Mouse (Mus musculus) bone marrow, adult 2 months (tissue): Measurements from ENCODE around the gene Stk10. TPM values are rescaled to one million over a fixed set of nuclear protein-coding genes. Genes with fewer than 3 reads are reported as not detected.

Experiments
- H3K27ac ChIP-seq: fragments of 200-500 bp; 2 replicates; pipeline ENCODE4 v1.5.1; 2012; ENCODE audit warnings: low read depth, mild to moderate bottlenecking, control low read depth, inconsistent platforms, low read length; ENCODE audit not compliant: control insufficient read depth, poor library complexity, insufficient read depth
- H3K4me1 ChIP-seq: fragments of 200-500 bp; 2 replicates; pipeline ENCODE4 v1.6.1; 2011; ENCODE audit warnings: low read length; ENCODE audit not compliant: control insufficient read depth, insufficient read depth
- H3K4me3 ChIP-seq: fragments of 200-500 bp; replicated peaks from 2 replicates; pipeline ENCODE3; 2011; ENCODE audit warnings: mild to moderate bottlenecking, low read depth, low read length, control low read depth; ENCODE audit not compliant: control insufficient read depth
- CTCF ChIP-seq: fragments of 200-500 bp; IDR thresholded peaks from 2 replicates; pipeline ENCODE4 v1.5.1; 2011; ENCODE audit warnings: low read length, control low read depth; ENCODE audit not compliant: control insufficient read depth, insufficient read depth
- POLR2A ChIP-seq: fragments of 200-500 bp; IDR thresholded peaks from 2 replicates; pipeline ENCODE4 v1.6.1; 2011; ENCODE audit warnings: low read depth, mild to moderate bottlenecking, control low read depth, low read length, borderline replicate concordance; ENCODE audit not compliant: control insufficient read depth
- WGBS: fragments of 180-500 bp; shearing (Covaris S2); methylation state at CpG from one replicate; pipeline ENCODE4 v1.1.7; 2018; 5-methylcytosine and 5-hydroxymethylcytosine counted together
- polyA plus RNA-seq: library from polyadenylated mRNA; stranded (reverse); fragments of >200 nt; gene quantifications from 2 replicates; pipeline ENCODE4 v1.2.4, GENCODE M21; 2011; ENCODE audit warnings: low replicate concordance; ENCODE audit not compliant: missing spikeins, insufficient read depth, insufficient read length

Gene Stk10
- polyA plus RNA-seq, 1 experiment: 23.9 TPM

GRCm38 (mm10) chr11:32629713-32630211, 96.7 kb downstream of the Stk10 start:
- peaks cover 2% of the 10 kb centered on the region for H3K4me1 ChIP-seq
- H3K4me3 ChIP-seq: no peak overlapping the region
- 48% methylated on average over 4 of the region's 4 CpGs for WGBS
- no peak for TF ChIP-seq CTCF
- TF ChIP-seq POLR2A: no peak
- no peak overlapping the region for H3K27ac ChIP-seq

GRCm38 (mm10) chr11:32632671-32633070, 99.6 kb downstream of the Stk10 start:
- H3K4me1 ChIP-seq: peaks cover 2% of the 10 kb centered on the region
- 94% methylated on average over 5 of the region's 5 CpGs for WGBS
- no peak overlapping the region for H3K27ac ChIP-seq
- TF ChIP-seq POLR2A: no peak
- TF ChIP-seq CTCF: no peak
- no peak overlapping the region for H3K4me3 ChIP-seq

- TF ChIP-seq POLR2A (no peak), CTCF (peak; percentile 44; the same call in 1 of the 2 replicates)
- 72% methylated on average over 3 of the region's 3 CpGs for WGBS
- no peaks in the 10 kb centered on the region; the same call in 1 of the 2 replicates for H3K4me1 ChIP-seq
Observed at GRCm38 (mm10) chr11:32633542-32633941, 100.4 kb downstream of the Stk10 start.

GRCm38 (mm10) chr11:32634143-32634542, 101.0 kb downstream of the Stk10 start:
- H3K4me1 ChIP-seq: no peaks in the 10 kb centered on the region; the same call in 1 of the 2 replicates
- WGBS: 63% methylated on average over 2 of the region's 2 CpGs
- no peak overlapping the region for H3K27ac ChIP-seq
- TF ChIP-seq POLR2A (no peak), CTCF (no peak)
- no peak overlapping the region for H3K4me3 ChIP-seq

More at GRCm38 (mm10) chr11:32633542-32633941, 100.4 kb downstream of the Stk10 start:
- Histone ChIP-seq H3K4me3 (no peak overlapping the region), H3K27ac (no peak overlapping the region)

- H3K4me3 ChIP-seq: no peak overlapping the region
- TF ChIP-seq CTCF (no peak), POLR2A (no peak)
- no peaks in the 10 kb centered on the region; the same call in 1 of the 2 replicates for H3K4me1 ChIP-seq
- WGBS: 54% methylated on average over 2 of the region's 2 CpGs
- H3K27ac ChIP-seq: no peak overlapping the region
Observed at GRCm38 (mm10) chr11:32634842-32635241, 101.7 kb downstream of the Stk10 start.

- 61% methylated on average over 4 of the region's 4 CpGs for WGBS
- Histone ChIP-seq H3K4me3 (no peak overlapping the region), H3K27ac (no peak overlapping the region), H3K4me1 (no peaks in the 10 kb centered on the region)
- TF ChIP-seq CTCF (no peak), POLR2A (no peak)
Observed at GRCm38 (mm10) chr11:32636275-32636674, 103.2 kb downstream of the Stk10 start.

GRCm38 (mm10) chr11:32638521-32639255, 105.6 kb downstream of the Stk10 start:
- H3K4me1 ChIP-seq: no peaks in the 10 kb centered on the region
- no peak overlapping the region for H3K27ac ChIP-seq
- no peak overlapping the region for H3K4me3 ChIP-seq
- TF ChIP-seq CTCF (no peak), POLR2A (no peak)
- 88% methylated on average over 8 of the region's 8 CpGs for WGBS

GRCm38 (mm10) chr11:32640617-32641016, 107.5 kb downstream of the Stk10 start:
- no peaks in the 10 kb centered on the region for H3K4me1 ChIP-seq
- TF ChIP-seq CTCF (no peak), POLR2A (no peak)
- no peak overlapping the region for H3K27ac ChIP-seq
- 42% methylated on average over 4 of the region's 4 CpGs for WGBS
- H3K4me3 ChIP-seq: no peak overlapping the region
